Mouse (Mus musculus) liver, postnatal 0 days (tissue): ENCODE measurements around the gene Fbxw4. TPM values are rescaled to one million over a fixed set of nuclear protein-coding genes. Genes with fewer than 3 reads are reported as not detected.
"Not testable (repeated sequence)": the region's sequence is repeated elsewhere in the genome, so short reads cannot be mapped to it uniquely, and the experiment has no call there.

Experiments
- ATAC-seq: fragments of 200-750 bp; cut with Nextera tagmentation; 2 replicates; pipeline ENCODE4 v1.8.0; 2017; ENCODE audit warnings: mild to moderate bottlenecking, moderate library complexity
- DNase-seq: peaks from one replicate; pipeline ENCODE4 v3.0.0-alpha.2; 2016
- H3K27ac ChIP-seq: fragments of 300-500 bp; sonication (generic); 2 replicates; pipeline ENCODE4 v1.5.1; 2014; ENCODE audit warnings: antibody characterized with exemption, moderate library complexity, mild to moderate bottlenecking, low read depth
- H3K27me3 ChIP-seq: fragments of 300-500 bp; sonication (generic); 2 replicates; pipeline ENCODE4 v1.6.1; 2014; ENCODE audit warnings: low read length, control low read depth, mixed read lengths; ENCODE audit not compliant: insufficient read depth
- H3K36me3 ChIP-seq: fragments of 300-500 bp; sonication (generic); replicated peaks from 2 replicates; pipeline ENCODE4 v1.6.1; 2014; ENCODE audit warnings: mild to moderate bottlenecking, control low read depth, low read length, moderate library complexity, mixed read lengths; ENCODE audit not compliant: insufficient read depth
- H3K4me1 ChIP-seq: fragments of 300-500 bp; sonication (generic); 2 replicates; pipeline ENCODE4 v1.6.1; 2014; ENCODE audit warnings: antibody characterized with exemption, mild to moderate bottlenecking, control low read depth; ENCODE audit not compliant: insufficient read depth
- H3K4me2 ChIP-seq: fragments of 300-500 bp; sonication (generic); 2 replicates; pipeline ENCODE4 v1.6.1; 2014; ENCODE audit warnings: low read depth, mild to moderate bottlenecking, low read length, moderate library complexity, mixed read lengths
- H3K4me3 ChIP-seq: fragments of 300-500 bp; sonication (generic); 2 replicates; pipeline ENCODE4 v1.5.1; 2014; ENCODE audit warnings: low read depth, low read length
- H3K9ac ChIP-seq: fragments of 300-500 bp; sonication (generic); replicated peaks from 2 replicates; pipeline ENCODE4 v1.6.1; 2014; ENCODE audit warnings: mild to moderate bottlenecking, moderate library complexity
- H3K9me3 ChIP-seq: fragments of 300-500 bp; sonication (generic); 2 replicates; pipeline ENCODE4 v1.6.1; 2016; ENCODE audit warnings: mild to moderate bottlenecking, control low read depth, low read length, mixed read lengths
- CTCF ChIP-seq: sonication (generic); IDR thresholded peaks from 2 replicates; pipeline ENCODE4 v1.5.1; 2016; ENCODE audit warnings: antibody characterized with exemption, low read depth
- EP300 ChIP-seq: IDR thresholded peaks from 2 replicates; pipeline ENCODE4 v1.6.1; 2016; ENCODE audit warnings: antibody characterized with exemption, low read depth, mild to moderate bottlenecking
- WGBS: fragments of 180-500 bp; shearing (Covaris S2); extraction: QIAGEN DNeasy Blood & Tissue Kit; methylation state at CpG from one replicate; pipeline ENCODE4 v1.1.7; 2014; ENCODE audit not compliant: insufficient replicate concordance; 5-methylcytosine and 5-hydroxymethylcytosine counted together
- polyA plus RNA-seq: library from polyadenylated mRNA; unstranded; fragments of >200 nt; fragmentation: Nextera tagmentation; extraction: Ambion mirVana; gene quantifications from 2 replicates; pipeline ENCODE4 v1.2.1, GENCODE M21; 2015

Gene Fbxw4
- polyA plus RNA-seq, 1 experiment from 2014 or later: 2.2 TPM

DNA sequence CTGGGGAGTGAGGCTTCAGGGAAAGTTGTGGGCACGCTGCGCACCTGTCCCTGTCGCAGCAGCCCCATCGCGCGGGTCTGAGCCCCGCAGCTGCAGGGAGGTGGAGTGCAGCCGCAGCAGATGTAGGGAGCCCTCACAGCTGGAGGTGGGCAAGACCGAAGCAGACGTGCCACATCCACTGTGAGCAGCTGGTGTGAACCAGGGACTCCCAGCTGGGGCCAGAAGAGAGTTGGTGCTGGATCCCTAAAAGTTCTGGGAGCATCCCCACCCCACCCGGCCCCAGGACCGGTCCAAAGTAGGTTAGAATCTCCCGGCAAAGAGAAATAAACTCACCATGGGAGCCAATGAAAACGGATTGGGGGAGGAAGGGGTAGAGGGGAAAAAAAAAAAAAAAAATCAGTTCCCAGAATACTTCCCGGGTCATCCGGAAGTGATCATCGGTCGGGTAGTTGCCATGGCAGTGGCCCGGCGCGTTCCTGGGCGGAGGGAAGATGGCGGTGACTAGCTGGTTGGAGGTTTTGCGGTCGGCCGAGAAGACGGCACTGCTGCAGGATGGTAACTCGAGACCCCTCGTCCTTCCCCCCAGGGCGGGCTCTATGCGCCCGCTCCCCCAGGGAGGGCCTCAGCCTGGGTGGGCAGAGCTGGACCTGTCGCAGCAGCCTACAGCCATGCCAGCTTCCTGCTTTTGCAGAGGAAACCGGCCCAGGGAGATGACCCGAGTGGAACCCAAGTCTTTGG is 99.8 kb downstream of the Fbxw4 start, which contains the start of the genes Poll and Gm17018:
TSS of gene Poll (minus strand) at position 379 of the 738 bp plus-strand sequence.
TSS of gene Gm17018 (plus strand) at position 463 of the 738 bp plus-strand sequence.
- H3K4me3 ChIP-seq: peak within 1 kb of the TSS; percentile 91
- H3K27ac ChIP-seq: peak within 1 kb of the TSS; percentile 66; the same call in 1 of the 2 replicates
- WGBS: under 1% methylated on average over 35 of the region's 35 CpGs
- ATAC-seq: peak; percentile 91
- H3K4me2 ChIP-seq: peak within 1 kb of the TSS; percentile 98
- H3K36me3 ChIP-seq: peaks cover 8% of the 10 kb centered on the region
- DNase-seq: peak; percentile 86
- H3K9ac ChIP-seq: peak within 1 kb of the TSS; percentile 71
- peaks cover 8% of the 10 kb centered on the region for H3K4me1 ChIP-seq
- H3K9me3 ChIP-seq: no peaks in the 10 kb centered on the region
- TF ChIP-seq EP300 (no peak), CTCF (no peak)
- no peaks in the 10 kb centered on the region for H3K27me3 ChIP-seq

- H3K4me3 ChIP-seq: no peak overlapping the region
- peaks cover 16% of the 10 kb centered on the region for H3K36me3 ChIP-seq
- 90% methylated on average over 11 of the region's 11 CpGs for WGBS
- no peak for ATAC-seq
- no peak overlapping the region for H3K4me2 ChIP-seq
- H3K27ac ChIP-seq: no peak overlapping the region
- TF ChIP-seq CTCF: no peak
- TF ChIP-seq EP300: no peak
- peaks cover 5% of the 10 kb centered on the region; the same call in 1 of the 2 replicates for H3K4me1 ChIP-seq
- no peak for DNase-seq
- H3K9ac ChIP-seq: no peak overlapping the region
- H3K27me3 ChIP-seq: no peaks in the 10 kb centered on the region
- H3K9me3 ChIP-seq: no peaks in the 10 kb centered on the region
Measured at GRCm38 (mm10) chr19:45554136-45554535, 106.0 kb downstream of the Fbxw4 start.

- Histone ChIP-seq H3K4me3 (no peak overlapping the region), H3K27ac (no peak overlapping the region), H3K9ac (no peak overlapping the region), H3K4me2 (no peak overlapping the region), H3K9me3 (no peaks in the 10 kb centered on the region), H3K4me1 (peaks cover 7% of the 10 kb centered on the region; the same call in 1 of the 2 replicates), H3K27me3 (peaks cover 2% of the 10 kb centered on the region; the same call in 1 of the 2 replicates), H3K36me3 (peaks cover 12% of the 10 kb centered on the region; the same call in 1 of the 2 replicates)
- DNase-seq: peak; percentile 49
- WGBS: 43% methylated on average over 6 of the region's 6 CpGs
- ATAC-seq: peak; percentile 38; the same call in 1 of the 2 replicates
- TF ChIP-seq EP300 (0 out of 2 replicates have a peak, but pooled peaks have one; percentile 10), CTCF (no peak)
Measured at GRCm38 (mm10) chr19:45552187-45552586, 107.9 kb downstream of the Fbxw4 start.

GRCm38 (mm10) chr19:45549948-45550347 is 110.2 kb downstream of the Fbxw4 start:
- WGBS: 51% methylated on average over 4 of the region's 4 CpGs
- Histone ChIP-seq H3K4me2 (no peak overlapping the region), H3K4me1 (peaks cover 7% of the 10 kb centered on the region), H3K9me3 (no peaks in the 10 kb centered on the region), H3K27me3 (peaks cover 4% of the 10 kb centered on the region), H3K36me3 (peaks cover 9% of the 10 kb centered on the region; the same call in 1 of the 2 replicates), H3K9ac (no peak overlapping the region), H3K27ac (no peak overlapping the region), H3K4me3 (no peak overlapping the region)
- DNase-seq: no peak
- TF ChIP-seq CTCF (no peak), EP300 (no peak)
- ATAC-seq: no peak

DNA sequence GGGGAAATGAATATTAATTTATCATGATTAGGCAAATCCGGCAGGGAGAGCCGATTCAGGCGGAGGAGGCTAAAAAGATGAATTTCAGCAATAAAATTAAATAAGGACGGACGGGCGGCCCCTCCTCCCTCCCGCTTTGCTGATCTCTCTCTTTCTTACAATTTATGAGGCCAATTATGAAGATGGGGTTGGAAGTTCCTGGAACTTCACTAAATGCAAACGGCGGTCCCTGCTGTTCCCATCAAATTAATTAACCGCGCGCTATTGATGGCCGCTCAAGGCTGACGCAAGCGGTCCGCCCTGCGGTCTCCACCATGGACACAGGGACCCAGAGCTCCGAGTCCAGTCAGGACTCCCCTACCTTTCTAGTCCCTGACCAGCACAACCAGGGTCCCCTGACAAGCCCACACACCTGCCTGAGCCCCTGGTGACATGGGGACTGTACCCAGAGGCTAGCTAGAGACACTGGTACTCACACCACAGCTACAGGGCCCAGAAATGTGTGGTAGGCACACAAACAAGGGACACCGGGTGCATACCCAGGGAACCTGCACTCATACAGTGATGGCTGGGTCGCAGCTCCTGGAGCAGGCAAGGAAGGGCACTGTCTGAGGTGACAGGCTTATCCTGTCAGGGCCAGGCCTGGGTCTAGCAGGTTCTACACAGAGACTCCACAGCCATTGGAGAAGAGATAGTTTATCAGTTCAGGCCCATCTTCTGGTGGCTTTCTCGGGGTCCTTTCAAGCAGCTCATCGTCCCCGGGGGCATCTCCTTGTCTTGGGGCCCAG is 110.8 kb downstream of the Fbxw4 start:
- peaks cover 12% of the 10 kb centered on the region for H3K4me1 ChIP-seq
- no peak for TF ChIP-seq CTCF
- no peak for TF ChIP-seq EP300
- no peak overlapping the region for H3K4me3 ChIP-seq
- H3K27me3 ChIP-seq: peaks cover 4% of the 10 kb centered on the region
- H3K9ac ChIP-seq: no peak overlapping the region
- H3K9me3 ChIP-seq: no peaks in the 10 kb centered on the region
- no peak overlapping the region for H3K4me2 ChIP-seq
- ATAC-seq: no peak
- DNase-seq: no peak
- no peak overlapping the region for H3K27ac ChIP-seq
- H3K36me3 ChIP-seq: peaks cover 6% of the 10 kb centered on the region; the same call in 1 of the 2 replicates
- 78% methylated on average over 23 of the region's 23 CpGs for WGBS

DNA sequence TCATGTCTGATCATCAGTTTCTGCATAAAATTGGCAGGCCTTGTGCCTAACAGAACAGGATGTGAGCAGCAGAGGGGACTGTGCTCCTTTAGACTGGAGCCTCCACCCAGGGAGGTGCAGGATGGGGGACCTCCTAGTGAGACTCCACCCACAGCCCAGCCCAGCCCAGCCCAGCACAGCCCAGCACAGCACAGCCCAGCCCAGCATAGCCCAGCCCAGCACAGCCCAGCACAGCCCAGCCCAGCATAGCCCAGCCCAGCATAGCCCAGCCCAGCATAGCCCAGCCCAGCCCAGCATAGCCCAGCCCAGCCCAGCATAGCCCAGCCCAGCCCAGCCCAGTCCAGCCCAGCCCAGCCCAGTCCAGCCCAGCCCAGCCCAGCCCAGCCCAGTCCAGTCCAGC is 111.9 kb downstream of the Fbxw4 start:
- peak; percentile 33; the same call in 1 of the 2 replicates for TF ChIP-seq EP300
- not testable (repeated sequence) for H3K27ac ChIP-seq, H3K4me2 ChIP-seq, H3K9me3 ChIP-seq, H3K4me3 ChIP-seq, H3K27me3 ChIP-seq, H3K36me3 ChIP-seq, H3K9ac ChIP-seq
- DNase-seq (peak; percentile 70), ATAC-seq (peak; percentile 63)
- H3K4me1 ChIP-seq: peaks cover 12% of the 10 kb centered on the region
